Mouse (Mus musculus) CD4-positive naive resting alpha-beta T cell, adult 76 days (primary cell): ENCODE data around the gene Mapk10. TPM values are rescaled to one million over a fixed set of nuclear protein-coding genes. Genes with fewer than 3 reads are reported as not detected.

Source experiments
- total RNA-seq: library from RNA; stranded (reverse); gene quantifications from one replicate; pipeline ENCODE4 v1.2.4, GENCODE M21; 2023

The Mapk10 gene
- not detected for total RNA-seq

DNA sequence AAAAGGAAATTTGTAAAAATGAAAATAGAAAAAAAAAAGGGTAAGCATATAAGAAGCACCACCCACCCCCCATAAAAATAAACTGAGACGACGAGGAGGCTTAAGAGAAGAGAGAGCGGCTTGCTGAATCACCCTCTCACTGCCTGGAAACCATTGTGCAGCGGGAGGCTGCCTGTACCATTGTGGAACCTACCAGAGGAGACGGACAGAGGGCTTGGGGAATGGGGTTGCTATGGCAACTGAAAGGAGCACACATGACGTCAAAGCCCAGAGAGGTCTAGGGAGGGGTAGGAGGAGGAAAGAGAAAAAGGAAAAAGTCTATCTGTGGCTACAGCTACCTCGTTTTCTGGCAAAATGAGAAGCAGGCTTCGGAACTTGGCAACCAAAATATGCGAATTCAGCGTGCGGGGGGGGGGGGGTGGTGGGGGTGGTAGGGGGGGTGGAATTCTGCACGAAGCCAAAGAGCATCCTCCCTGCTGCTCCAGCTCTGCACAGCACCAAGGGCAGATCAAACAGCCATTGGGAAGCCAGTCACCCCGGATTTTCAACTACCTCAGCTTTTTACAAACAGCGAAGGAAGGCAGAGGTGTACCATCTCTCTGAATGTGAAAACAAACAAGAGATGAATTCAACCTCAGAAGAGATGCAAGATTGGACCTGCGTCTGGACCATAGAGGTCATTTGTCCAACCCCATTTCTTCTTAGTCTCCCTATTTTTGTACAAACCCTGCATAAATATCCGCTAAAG is at the start of gene Mapk10:
Gene Mapk10 (minus strand): TSS at position 234 of the 748 bp plus-strand sequence.

Other genes with a start within 250 kb of the Mapk10 start
- 3.0 TPM for gene Ptpn13, start 213.9 kb upstream of the Mapk10 start, total RNA-seq